Mouse (Mus musculus): ENCODE measurements around the gene Ptpn14.
"Not testable (repeated sequence)": the region's sequence is repeated elsewhere in the genome, so short reads cannot be mapped to it uniquely, and the experiment has no call there.

The Ptpn14 gene

GRCm38 (mm10) chr1:189727884-189728783 is at the start of gene Ptpn14:
Gene Ptpn14, plus strand, starts transcription at chr1:189728268.
- peak in 1 of 2 experiments; percentile 26 for DNase-seq (ENCODE audit: low spot score in 2 of 2)

- no peak for DNase-seq (ENCODE audit: low spot score in 2 of 2)
Measured at GRCm38 (mm10) chr1:189679555-189679954, 48.5 kb upstream of the Ptpn14 start.

GRCm38 (mm10) chr1:189684786-189685415 is 43.2 kb upstream of the Ptpn14 start:
- DNase-seq (ENCODE audit: low spot score in 2 of 2) = no peak

- no peak for DNase-seq (ENCODE audit: low spot score in 2 of 2)
Measured at GRCm38 (mm10) chr1:189686025-189686424, 42.0 kb upstream of the Ptpn14 start.

- peak; percentile 90 to 94 for DNase-seq (ENCODE audit: low spot score in 2 of 2)
Measured at GRCm38 (mm10) chr1:189687654-189688387, 40.2 kb upstream of the Ptpn14 start, which contains the start of gene Cenpf. Gene Cenpf, minus strand, starts transcription at chr1:189688086.

- no peak for DNase-seq (ENCODE audit: low spot score in 2 of 2)
Measured at GRCm38 (mm10) chr1:189688388-189688750, 39.7 kb upstream of the Ptpn14 start.

GRCm38 (mm10) chr1:189689050-189689833 is 38.8 kb upstream of the Ptpn14 start:
- DNase-seq (ENCODE audit: low spot score in 2 of 2) = no peak

- DNase-seq (ENCODE audit: low spot score in 2 of 2) = not testable (repeated sequence)
Measured at GRCm38 (mm10) chr1:189692442-189692841, 35.6 kb upstream of the Ptpn14 start.

GRCm38 (mm10) chr1:189694391-189694790 is 33.7 kb upstream of the Ptpn14 start:
- DNase-seq (ENCODE audit: low spot score in 2 of 2) = no peak

GRCm38 (mm10) chr1:189695321-189695720 is 32.7 kb upstream of the Ptpn14 start:
- DNase-seq (ENCODE audit: low spot score in 2 of 2) = no peak

- no peak for DNase-seq (ENCODE audit: low spot score in 2 of 2)
Measured at GRCm38 (mm10) chr1:189698416-189698815, 29.7 kb upstream of the Ptpn14 start.

GRCm38 (mm10) chr1:189700186-189700585 is 27.9 kb upstream of the Ptpn14 start:
- DNase-seq (ENCODE audit: low spot score in 2 of 2) = no peak

- DNase-seq (ENCODE audit: low spot score in 2 of 2) = peak; percentile 46 to 48
Measured at GRCm38 (mm10) chr1:189700990-189701389, 27.1 kb upstream of the Ptpn14 start.

GRCm38 (mm10) chr1:189703156-189703555 is 24.9 kb upstream of the Ptpn14 start:
- DNase-seq (ENCODE audit: low spot score in 2 of 2) = no peak

- no peak for DNase-seq (ENCODE audit: low spot score in 2 of 2)
Measured at GRCm38 (mm10) chr1:189703591-189703990, 24.5 kb upstream of the Ptpn14 start.

GRCm38 (mm10) chr1:189706040-189706645 is 21.9 kb upstream of the Ptpn14 start:
- no peak for DNase-seq (ENCODE audit: low spot score in 2 of 2)

GRCm38 (mm10) chr1:189707014-189707413 is 21.1 kb upstream of the Ptpn14 start:
- no peak for DNase-seq (ENCODE audit: low spot score in 2 of 2)

- DNase-seq (ENCODE audit: low spot score in 2 of 2) = no peak
Measured at GRCm38 (mm10) chr1:189707419-189707818, 20.6 kb upstream of the Ptpn14 start.

- no peak for DNase-seq (ENCODE audit: low spot score in 2 of 2)
Measured at GRCm38 (mm10) chr1:189709001-189709400, 19.1 kb upstream of the Ptpn14 start.

GRCm38 (mm10) chr1:189715915-189716797 is 11.9 kb upstream of the Ptpn14 start:
- DNase-seq (ENCODE audit: low spot score in 2 of 2) = no peak

Data from frontal cortex, postnatal 25 days (tissue).